Mouse (Mus musculus) hindbrain, embryonic 16.5 days (tissue): ENCODE results near the gene Fbxw8. TPM values are rescaled to one million over a fixed set of nuclear protein-coding genes. Genes with fewer than 3 reads are reported as not detected.

Experiments
- ATAC-seq: fragments of 200-750 bp; cut with Nextera tagmentation; 2 replicates; pipeline ENCODE4 v1.8.0; 2017; ENCODE audit warnings: moderate TSS enrichment, moderate library complexity
- H3K27ac ChIP-seq: fragments of 300-500 bp; sonication (generic); 2 replicates; pipeline ENCODE4 v1.5.1; 2014; ENCODE audit warnings: low read depth, mild to moderate bottlenecking, control low read depth, low read length, moderate library complexity
- H3K27me3 ChIP-seq: fragments of 300-500 bp; sonication (generic); replicated peaks from 2 replicates; pipeline ENCODE4 v1.6.1; 2014; ENCODE audit warnings: low read length; ENCODE audit not compliant: control insufficient read depth, insufficient read depth
- H3K36me3 ChIP-seq: fragments of 300-500 bp; sonication (generic); 2 replicates; pipeline ENCODE4 v1.6.1; 2014; ENCODE audit warnings: mild to moderate bottlenecking, low read length, moderate library complexity, mixed read lengths; ENCODE audit not compliant: control insufficient read depth, insufficient read depth
- H3K4me1 ChIP-seq: fragments of 300-500 bp; sonication (generic); 2 replicates; pipeline ENCODE4 v1.6.1; 2014; ENCODE audit warnings: low read depth, low read length; ENCODE audit not compliant: control insufficient read depth, insufficient read depth
- H3K4me2 ChIP-seq: fragments of 300-500 bp; sonication (generic); 2 replicates; pipeline ENCODE4 v1.6.1; 2014; ENCODE audit warnings: mild to moderate bottlenecking, low read length, control low read depth, moderate library complexity
- H3K4me3 ChIP-seq: fragments of 300-500 bp; sonication (generic); 2 replicates; pipeline ENCODE4 v1.5.1; 2014; ENCODE audit warnings: mild to moderate bottlenecking, low read length, control low read depth, moderate library complexity
- H3K9ac ChIP-seq: fragments of 300-500 bp; sonication (generic); 2 replicates; pipeline ENCODE4 v1.6.1; 2014; ENCODE audit warnings: low read depth, mild to moderate bottlenecking, control low read depth, low read length, moderate library complexity
- H3K9me3 ChIP-seq: fragments of 300-500 bp; sonication (generic); 2 replicates; pipeline ENCODE4 v1.6.1; 2014; ENCODE audit warnings: mild to moderate bottlenecking, low read length, moderate library complexity; ENCODE audit not compliant: control insufficient read depth
- WGBS: fragments of 180-500 bp; shearing (Covaris S2); extraction: QIAGEN DNeasy Blood & Tissue Kit; methylation state at CpG from one replicate; pipeline ENCODE4 v1.1.7; 2014; 5-methylcytosine and 5-hydroxymethylcytosine counted together
- polyA plus RNA-seq: library from polyadenylated mRNA; unstranded; fragments of >200 nt; fragmentation: Nextera tagmentation; extraction: Ambion mirVana; gene quantifications from 2 replicates; pipeline ENCODE4 v1.2.1, GENCODE M21; 2015

Gene Fbxw8
- polyA plus RNA-seq, 1 experiment from 2014 or later: 18.7 TPM

DNA sequence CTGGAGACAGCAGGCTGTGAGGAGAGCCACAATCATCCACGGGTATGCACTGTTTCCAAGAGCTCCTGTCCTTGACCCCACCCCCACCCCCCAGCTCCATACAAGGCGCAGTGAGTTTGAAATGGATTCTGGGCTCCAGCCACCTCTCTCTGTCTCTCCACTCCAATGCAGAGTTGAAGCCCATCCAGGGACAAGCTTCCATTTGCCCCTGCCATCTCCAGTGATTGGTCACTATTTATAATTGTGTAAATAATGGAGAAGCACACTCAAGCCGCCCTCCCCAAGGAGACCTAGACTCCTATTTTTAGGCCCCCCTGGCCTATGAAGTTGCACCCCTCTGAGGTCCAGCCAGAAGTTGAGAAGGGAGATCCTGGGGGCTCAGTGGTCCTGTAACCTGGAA lies 132.2 kb downstream of the Fbxw8 start:
- Histone ChIP-seq H3K4me3 (no peak overlapping the region), H3K27ac (no peak overlapping the region), H3K27me3 (peaks cover 11% of the 10 kb centered on the region), H3K9me3 (no peaks in the 10 kb centered on the region), H3K9ac (no peak overlapping the region), H3K4me1 (peaks cover 15% of the 10 kb centered on the region), H3K4me2 (no peak overlapping the region), H3K36me3 (no peaks in the 10 kb centered on the region)
- WGBS: 74% methylated on average over 3 of the region's 3 CpGs
- no peak for ATAC-seq

DNA sequence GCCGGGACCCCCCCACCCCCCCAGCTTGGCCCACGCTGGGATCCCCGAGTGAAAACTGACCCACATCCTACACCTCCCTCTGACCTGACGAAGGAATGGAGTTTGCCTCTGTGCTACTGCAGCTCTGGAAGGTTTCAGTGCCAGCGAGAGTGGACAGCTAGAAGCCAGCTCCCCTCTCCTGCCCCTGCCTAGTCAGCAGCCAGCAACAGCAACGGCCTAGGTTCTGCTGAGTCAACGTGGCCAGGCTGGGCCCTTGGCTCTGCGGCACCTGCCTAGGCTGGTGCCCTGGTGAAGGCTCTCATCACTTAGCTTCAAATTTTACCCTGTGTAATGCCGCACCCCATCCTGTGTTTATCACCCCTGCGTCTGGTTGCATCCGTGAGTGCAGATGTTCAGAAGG lies 135.4 kb downstream of the Fbxw8 start:
- Histone ChIP-seq H3K27ac (no peak overlapping the region), H3K4me3 (no peak overlapping the region), H3K9ac (no peak overlapping the region), H3K4me1 (peaks cover 5% of the 10 kb centered on the region), H3K4me2 (no peak overlapping the region), H3K9me3 (no peaks in the 10 kb centered on the region), H3K27me3 (no peaks in the 10 kb centered on the region), H3K36me3 (no peaks in the 10 kb centered on the region)
- no peak for ATAC-seq
- 69% methylated on average over 11 of the region's 11 CpGs for WGBS

DNA sequence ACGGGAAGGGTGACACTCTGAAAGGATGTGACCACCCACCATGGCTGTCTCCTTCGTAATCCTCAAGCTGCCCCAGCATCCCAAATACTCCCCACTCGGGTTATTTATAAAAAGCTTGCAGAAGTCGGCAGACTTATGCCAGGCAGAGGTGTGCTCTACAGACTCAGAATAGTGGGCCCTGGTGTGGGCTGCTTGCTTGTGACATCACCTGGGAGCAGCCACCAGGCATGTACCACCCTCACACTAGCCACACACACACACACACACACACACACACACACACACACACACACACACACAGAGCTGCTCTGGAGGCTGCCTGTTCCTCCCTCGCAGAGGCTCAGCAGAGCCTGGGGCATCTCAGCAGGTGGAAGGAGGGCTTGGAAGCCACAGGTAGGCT lies 137.7 kb downstream of the Fbxw8 start:
- H3K27ac ChIP-seq: no peak overlapping the region
- H3K27me3 ChIP-seq: no peaks in the 10 kb centered on the region
- H3K4me2 ChIP-seq: no peak overlapping the region
- H3K4me3 ChIP-seq: no peak overlapping the region
- WGBS: 58% methylated on average over 5 of the region's 5 CpGs
- H3K9ac ChIP-seq: no peak overlapping the region
- H3K36me3 ChIP-seq: no peaks in the 10 kb centered on the region
- H3K9me3 ChIP-seq: no peaks in the 10 kb centered on the region
- peaks cover 7% of the 10 kb centered on the region for H3K4me1 ChIP-seq
- ATAC-seq: no peak

DNA sequence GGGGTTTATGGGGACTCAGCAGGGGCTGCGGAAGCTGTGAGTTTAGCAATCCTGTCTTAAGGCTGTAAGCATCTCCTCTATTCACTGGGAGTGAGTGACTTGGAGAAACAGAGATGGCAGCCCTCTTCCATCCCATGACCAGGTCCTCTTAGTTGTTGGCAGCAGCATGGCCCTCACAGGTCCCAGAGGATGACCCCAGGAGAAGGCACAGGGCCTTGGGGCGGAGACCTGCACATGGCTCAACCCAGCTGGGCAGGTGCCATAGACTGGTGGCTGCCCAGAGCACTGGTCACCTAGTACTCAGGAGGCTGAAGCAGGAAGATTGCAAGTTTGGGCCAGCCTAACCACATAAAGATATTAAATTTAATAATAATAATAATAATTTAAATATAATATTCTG lies 139.6 kb downstream of the Fbxw8 start:
- Histone ChIP-seq H3K27ac (no peak overlapping the region), H3K9ac (no peak overlapping the region), H3K4me2 (no peak overlapping the region), H3K36me3 (no peaks in the 10 kb centered on the region), H3K9me3 (no peaks in the 10 kb centered on the region), H3K4me3 (no peak overlapping the region), H3K4me1 (peaks cover 7% of the 10 kb centered on the region), H3K27me3 (no peaks in the 10 kb centered on the region)
- no peak for ATAC-seq
- WGBS: 100% methylated on average over 2 of the region's 2 CpGs

DNA sequence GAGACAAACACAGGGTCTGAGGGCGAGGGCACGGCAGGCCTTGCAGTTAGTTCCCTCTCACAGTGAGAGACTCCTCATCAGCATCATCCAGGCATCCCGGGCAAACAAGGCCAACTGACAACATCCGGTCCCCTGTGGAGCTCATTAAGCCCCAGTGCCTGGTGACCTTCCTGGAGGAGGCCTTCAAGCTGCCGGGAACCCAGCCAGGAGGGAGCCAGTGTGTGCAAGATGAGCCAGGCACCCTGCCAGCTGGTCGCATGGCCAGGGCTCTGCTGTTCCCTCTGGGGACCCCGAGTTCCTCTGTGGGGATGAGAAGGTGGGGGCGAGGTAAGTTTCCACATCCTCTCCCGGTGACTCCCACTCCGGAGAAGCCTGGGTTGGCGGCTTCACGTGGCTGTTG lies 140.2 kb downstream of the Fbxw8 start:
- no peak overlapping the region for H3K4me2 ChIP-seq
- no peaks in the 10 kb centered on the region for H3K27me3 ChIP-seq
- H3K36me3 ChIP-seq: 0 out of 2 replicates have a peak, but pooled peaks cover 3% of the 10 kb centered on the region
- peak; percentile 22; the same call in 1 of the 2 replicates for ATAC-seq
- H3K9ac ChIP-seq: no peak overlapping the region
- H3K4me3 ChIP-seq: no peak overlapping the region
- H3K9me3 ChIP-seq: no peaks in the 10 kb centered on the region
- WGBS: 14% methylated on average over 12 of the region's 12 CpGs
- peaks cover 7% of the 10 kb centered on the region for H3K4me1 ChIP-seq
- H3K27ac ChIP-seq: no peak overlapping the region

Other genes starting within 250 kb of the Fbxw8 start
- 151 and 167 TPM in 2 replicates for gene Fbxo21, start 178.7 kb downstream of the Fbxw8 start, polyA plus RNA-seq
- 4.1 and 5.4 TPM in 2 replicates for gene Tesc, start 127.7 kb downstream of the Fbxw8 start, polyA plus RNA-seq
- gene Hrk, start 9.2 kb upstream of the Fbxw8 start, polyA plus RNA-seq: 3.7 and 4.8 TPM in 2 replicates
- gene Rnft2, start 89.7 kb upstream of the Fbxw8 start, polyA plus RNA-seq: 9.2 and 10.8 TPM in 2 replicates
- 18.0 and 18.1 TPM in 2 replicates for gene 2410131K14Rik, start 89.8 kb upstream of the Fbxw8 start, polyA plus RNA-seq